Mouse (Mus musculus): ENCODE measurements around the gene Rabggta.

Gene Rabggta

DNA sequence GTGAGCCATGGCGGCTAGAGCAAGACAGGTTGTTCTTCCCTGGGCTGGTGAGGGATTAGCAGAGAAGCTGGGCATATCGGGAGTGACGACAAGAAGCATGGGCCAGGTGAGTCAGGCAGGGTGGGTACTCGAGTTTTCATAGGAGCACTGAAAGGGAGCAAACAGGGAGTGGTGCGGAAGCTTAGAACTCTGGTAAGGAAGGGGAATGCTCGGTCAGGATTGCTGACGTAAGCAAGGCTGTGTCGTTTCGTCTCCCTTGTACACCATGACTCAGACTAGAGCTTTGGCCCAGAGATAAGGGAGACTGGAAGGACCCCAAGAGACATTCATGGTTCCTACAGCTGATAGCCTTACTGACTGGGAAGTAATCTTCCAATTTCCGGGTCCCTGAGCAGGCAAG, 11.8 kb upstream of the Rabggta start:
- DNase-seq (ENCODE audit: low spot score in 2 of 2): no peak

DNA sequence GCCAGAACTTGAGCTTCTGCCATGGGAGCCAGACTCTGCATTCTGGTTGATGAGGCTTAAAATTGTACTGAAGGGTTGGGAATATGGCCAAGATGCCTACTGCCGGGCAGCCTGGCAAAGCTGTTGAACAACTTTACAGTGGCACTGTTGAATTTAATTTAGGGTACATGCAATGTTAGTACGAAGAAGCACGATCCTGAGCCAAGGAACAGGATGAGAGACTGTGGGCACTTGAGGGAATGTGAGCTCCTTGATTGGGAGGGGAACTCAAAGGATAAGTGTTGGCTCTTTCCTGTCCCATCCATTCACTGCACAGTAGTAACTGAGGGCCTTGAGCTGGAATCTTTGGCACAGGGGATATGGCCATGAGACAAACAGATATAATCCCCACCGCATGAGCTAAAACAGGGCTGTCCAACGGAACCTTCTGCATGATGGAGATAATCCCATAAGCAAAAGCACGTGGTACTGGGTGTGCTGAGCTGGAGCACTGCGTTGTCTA, 8.5 kb upstream of the Rabggta start:
- DNase-seq (ENCODE audit: low spot score in 2 of 2): no peak

DNA sequence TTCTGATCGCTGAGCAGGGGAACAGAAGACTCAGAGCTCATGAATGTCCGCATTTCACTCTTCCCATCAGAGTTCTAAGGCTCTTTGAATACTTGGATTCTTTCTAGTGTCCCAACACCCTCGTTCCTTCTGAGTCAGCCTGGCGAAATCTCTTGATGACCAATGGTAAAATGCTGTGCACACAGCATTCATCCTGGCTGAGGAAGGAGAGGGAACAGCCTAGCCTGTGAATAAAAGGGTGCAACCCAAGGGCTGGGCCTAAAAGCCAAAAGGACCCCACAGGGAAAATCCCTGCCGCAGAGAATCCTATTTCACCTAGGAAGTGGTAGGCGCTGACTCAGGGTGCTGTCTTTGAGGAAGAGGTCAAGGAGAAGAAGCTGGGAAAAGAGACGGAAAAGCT, 8.1 kb upstream of the Rabggta start:
- no peak for DNase-seq (ENCODE audit: low spot score in 2 of 2)

DNA sequence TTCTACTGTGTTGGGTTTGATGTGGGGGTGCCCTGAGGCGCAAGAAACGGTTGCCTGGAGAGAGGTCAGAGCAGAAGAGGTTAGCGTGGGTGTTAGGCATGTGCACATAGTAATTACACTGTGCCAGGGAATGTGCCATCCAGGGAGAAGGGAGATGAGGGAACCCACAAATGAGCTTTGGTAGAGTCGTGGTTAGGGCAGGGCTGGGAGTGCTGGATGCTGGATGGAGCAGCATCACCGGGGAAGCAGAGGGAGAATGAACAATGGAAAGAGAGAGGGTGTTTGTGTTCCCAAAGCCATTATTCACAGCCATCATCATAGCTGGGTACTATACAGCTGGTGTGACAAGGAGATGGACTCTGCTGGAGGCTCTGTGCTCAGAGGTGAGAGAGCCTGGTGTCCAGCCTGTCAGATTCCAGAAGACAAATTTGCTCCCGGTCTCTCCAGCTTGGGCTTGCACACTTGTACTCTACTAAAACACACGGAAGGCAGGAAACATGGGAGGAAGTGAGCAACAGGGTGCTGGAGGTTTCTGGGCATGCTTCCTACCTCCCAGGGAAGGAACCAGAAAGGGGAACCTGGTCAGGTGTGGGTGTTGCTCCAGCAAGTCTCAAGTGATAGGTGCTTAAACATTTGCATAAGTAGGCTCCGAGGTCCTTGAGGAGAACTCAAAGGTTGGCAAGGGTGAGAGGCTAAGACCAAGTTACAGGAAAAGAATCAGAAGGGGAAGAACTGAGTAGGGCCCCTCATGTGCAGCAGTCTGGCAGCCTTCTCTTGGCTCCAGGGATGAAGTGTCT, 6.0 kb upstream of the Rabggta start:
- DNase-seq (ENCODE audit: low spot score in 2 of 2): no peak

DNA sequence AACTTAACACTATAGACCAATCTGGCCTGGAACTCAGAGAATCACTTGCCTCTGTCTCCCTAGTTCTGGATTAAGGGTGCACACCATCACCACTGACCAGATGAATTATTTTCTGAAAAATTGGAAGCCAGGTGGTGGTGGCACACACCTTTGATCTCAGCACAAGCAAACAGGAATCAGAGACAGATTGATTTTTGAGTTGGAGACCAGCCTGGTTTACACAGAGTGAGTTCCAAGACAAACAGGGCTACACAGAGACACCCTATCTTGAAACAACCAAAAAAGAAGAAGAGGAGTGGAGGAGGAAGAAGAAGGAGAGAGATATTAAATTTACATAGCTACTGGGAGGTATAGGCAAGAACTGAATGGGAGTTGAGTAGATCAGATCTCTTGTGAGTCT, 4.2 kb upstream of the Rabggta start:
- DNase-seq (ENCODE audit: low spot score in 2 of 2): no peak

DNA sequence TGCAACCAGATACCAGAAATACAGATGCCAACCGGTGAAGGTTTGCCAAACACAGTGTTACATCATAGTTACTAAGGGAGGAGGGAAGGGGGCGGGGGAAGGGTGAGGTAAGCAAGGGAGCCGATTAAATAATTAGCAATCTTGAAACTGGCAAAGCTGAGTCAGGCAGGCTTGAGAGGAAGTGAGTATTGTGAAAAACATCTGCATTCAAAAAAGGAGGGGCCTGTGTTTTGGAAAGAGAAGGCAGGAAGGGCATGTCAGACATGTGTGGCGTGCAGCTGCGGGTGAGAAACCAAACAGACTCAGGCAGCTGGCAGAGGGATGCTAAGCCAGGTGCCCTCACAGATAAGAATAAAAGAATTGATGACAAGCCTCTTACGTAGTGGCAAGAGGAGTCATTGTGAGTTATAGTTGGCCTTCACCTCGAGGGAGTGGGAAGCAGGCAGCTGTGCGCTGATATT, 2.4 kb upstream of the Rabggta start:
- no peak for DNase-seq (ENCODE audit: low spot score in 2 of 2)

GRCm38 (mm10) chr14:55723433-55723832, 1.4 kb upstream of the Rabggta start:
- no peak for DNase-seq (ENCODE audit: low spot score in 2 of 2)

DNA sequence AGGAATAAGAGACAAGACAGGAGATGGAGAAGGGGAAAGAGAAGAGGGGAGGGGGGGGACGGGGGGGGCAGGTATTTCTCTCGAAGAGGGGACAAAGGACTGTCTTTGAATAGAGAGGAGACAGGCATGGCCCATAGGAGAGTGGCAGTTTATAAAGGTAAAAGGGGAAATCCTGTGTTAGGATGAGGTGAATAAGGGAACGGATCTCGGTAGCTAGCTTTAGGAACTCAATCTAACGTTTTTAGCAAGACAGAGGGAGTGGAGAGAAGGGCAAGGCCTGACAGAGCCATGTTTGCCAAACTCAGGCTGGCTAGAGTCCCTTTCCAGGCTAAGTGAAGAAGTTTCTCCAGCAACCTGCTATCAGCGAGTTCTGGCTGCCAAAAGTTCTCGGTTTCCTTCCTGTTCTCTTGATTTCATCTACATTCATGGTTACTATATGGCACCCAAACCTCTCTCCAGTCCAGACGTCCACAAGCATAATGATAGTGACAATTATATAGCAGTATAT, 429 bp upstream of the Rabggta start:
- DNase-seq (ENCODE audit: low spot score in 2 of 2): no peak

GRCm38 (mm10) chr14:55721076-55721475, 987 bp downstream of the Rabggta start:
- no peak for DNase-seq (ENCODE audit: low spot score in 2 of 2)

DNA sequence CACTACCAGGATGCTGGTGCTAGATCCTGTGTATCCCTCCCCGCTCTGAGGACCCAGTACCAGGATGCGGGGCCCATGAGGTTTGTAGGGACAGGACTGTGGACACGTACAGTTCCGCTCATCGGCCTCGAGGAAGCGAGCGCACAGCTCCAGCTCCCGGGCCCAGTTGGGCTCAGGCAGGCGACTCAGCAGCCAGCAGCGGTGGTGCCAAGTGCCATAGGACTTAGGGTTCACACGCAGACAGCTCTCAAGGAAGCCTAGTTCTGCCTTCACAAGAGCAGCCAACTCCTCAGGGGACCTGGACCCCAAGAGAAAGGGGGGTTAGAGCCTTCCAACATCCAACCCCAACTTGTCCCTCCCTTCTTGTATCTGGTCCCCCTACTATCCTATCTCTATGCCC, 1.4 kb downstream of the Rabggta start:
- DNase-seq (ENCODE audit: low spot score in 2 of 2): no peak

GRCm38 (mm10) chr14:55719737-55720136, 2.3 kb downstream of the Rabggta start:
- no peak for DNase-seq (ENCODE audit: low spot score in 2 of 2)

GRCm38 (mm10) chr14:55716884-55717283, 5.2 kb downstream of the Rabggta start:
- DNase-seq (ENCODE audit: low spot score in 2 of 2): no peak

GRCm38 (mm10) chr14:55716271-55716670, 5.8 kb downstream of the Rabggta start:
- no peak for DNase-seq (ENCODE audit: low spot score in 2 of 2)

DNA sequence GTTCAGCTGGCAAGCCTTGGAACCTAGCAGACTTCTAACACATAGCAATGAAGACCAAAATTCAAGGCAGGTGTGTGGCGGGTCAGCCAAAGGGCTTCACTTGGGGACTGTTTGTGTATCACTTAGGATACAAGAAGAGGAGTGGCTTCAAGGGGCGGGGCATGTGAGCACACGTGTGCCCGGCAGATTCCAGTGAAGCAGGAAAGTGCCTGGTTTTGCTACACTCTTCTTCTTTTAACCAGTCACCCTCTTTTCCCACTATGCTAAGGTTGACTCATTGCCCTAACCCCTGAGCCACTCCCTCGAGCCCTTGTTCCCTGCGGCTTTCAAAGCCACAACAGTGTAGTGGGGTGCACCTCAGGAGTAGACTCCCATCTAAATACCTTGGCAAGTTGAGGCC, 7.2 kb downstream of the Rabggta start:
- DNase-seq (ENCODE audit: low spot score in 2 of 2): no peak

DNA sequence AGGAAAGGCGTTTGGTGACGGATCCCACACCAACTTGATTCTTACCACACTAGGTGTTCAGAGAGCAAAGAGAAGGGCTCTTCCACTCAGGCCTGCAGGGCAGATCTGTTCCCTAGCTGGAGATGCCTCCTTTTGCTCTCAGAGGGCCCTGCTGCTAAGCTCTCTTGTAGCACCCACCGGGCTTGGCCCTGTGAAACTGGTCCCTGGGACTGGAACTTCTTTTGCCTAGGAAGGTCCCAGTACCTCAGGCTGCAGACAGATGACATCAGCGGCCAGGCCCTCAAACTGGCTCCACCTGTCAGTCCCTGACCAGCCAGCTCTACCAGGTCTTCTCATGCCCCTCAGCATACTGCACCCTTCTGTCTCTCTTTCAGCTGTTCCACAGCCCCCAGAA, 8.3 kb downstream of the Rabggta start, which contains the start of gene Tgm1:
Tgm1 (minus strand) TSS at position 198 of the 394 bp plus-strand sequence.
- DNase-seq (ENCODE audit: low spot score in 2 of 2): no peak

DNA sequence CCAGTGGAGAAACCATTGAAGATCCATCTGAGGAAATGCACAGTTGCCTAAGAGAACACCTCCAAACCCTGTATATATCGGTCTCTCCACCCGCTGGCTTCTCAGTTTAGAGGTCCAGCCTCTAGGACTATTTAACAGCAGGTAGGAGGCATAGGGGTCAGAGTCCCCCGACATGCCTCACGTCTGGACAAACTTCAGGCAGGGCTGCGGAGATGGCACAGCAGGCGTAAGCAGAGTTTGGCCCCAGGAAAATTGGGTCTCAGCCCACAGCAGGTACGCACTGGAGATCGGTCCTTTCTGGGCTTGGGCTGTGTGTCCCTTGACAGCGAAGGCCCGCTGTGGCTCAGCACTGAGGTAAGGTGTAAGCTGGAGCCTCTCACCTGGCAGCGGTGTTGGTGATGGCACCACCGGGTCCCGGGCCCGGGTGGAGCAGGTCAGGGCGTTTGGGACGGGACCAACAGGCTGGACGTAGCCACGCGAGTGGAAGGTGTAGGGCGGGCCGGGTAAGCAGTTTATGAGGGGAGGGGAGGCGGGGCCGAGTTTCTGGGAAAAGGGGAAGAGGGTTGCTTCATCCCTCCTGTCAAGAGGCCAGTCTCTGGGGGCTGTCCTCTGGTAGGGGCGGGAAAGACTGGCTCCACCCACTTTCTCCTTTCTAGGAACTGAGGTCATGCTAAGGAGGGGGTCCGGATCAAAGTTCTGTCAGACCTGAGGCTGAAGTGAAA, 8.9 kb downstream of the Rabggta start:
- DNase-seq (ENCODE audit: low spot score in 2 of 2): no peak

GRCm38 (mm10) chr14:55711786-55712185, 10.3 kb downstream of the Rabggta start:
- no peak for DNase-seq (ENCODE audit: low spot score in 2 of 2)

GRCm38 (mm10) chr14:55709509-55709908, 12.6 kb downstream of the Rabggta start:
- no peak for DNase-seq (ENCODE audit: low spot score in 2 of 2)

- DNase-seq (ENCODE audit: low spot score in 2 of 2): no peak
Measured at GRCm38 (mm10) chr14:55707397-55707796, 14.7 kb downstream of the Rabggta start.

- no peak for DNase-seq (ENCODE audit: low spot score in 2 of 2)
Measured at GRCm38 (mm10) chr14:55706051-55706600, 15.9 kb downstream of the Rabggta start.

DNA sequence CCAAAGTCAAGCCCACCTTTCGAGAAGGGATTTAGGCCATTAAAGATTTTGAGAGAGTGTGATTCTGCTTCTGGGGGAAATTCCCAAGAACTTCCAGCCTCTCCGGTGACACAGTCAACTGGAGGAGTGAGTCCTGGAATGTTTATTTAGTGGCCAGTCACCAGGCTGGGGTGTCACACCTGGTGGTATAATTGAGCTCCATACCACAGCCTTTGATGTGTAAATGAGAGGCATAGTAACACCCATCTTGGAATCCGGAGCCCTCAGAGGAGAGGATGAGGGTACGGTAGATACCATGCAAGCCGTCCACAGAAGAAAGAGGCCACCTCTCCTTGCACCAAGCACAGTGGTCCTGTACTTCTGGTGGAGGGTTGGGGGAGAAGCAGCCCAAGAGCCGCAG, 19.3 kb downstream of the Rabggta start:
- DNase-seq (ENCODE audit: low spot score in 2 of 2): no peak

DNA sequence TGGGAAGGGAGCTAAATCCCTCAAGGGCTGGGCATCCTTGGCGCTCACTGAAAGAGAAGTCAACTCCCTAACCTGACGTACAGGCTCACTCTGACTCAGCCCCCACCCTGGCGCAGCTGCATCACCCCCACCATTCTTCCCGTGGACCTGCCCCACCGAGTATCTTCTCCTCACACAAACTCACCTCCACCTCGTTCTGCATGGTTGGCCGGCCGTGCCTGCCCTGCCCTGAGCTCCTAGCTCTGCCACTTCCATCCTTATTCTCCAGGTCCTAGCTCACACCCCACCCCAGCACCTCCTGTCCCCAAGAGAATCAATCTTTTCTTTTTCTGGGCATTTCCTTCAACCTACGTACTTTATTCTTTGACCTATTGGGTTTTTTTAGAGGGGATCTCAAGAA, 20.9 kb downstream of the Rabggta start:
- DNase-seq (ENCODE audit: low spot score in 2 of 2): no peak

All from spleen, postnatal 14 days (tissue).